Mouse (Mus musculus): ENCODE measurements around the gene Acin1. TPM values are rescaled to one million over a fixed set of nuclear protein-coding genes. Genes with fewer than 3 reads are reported as not detected.

Gene Acin1
- total RNA-seq, 2 experiments from 2014 or later = 195 to 199 TPM

DNA sequence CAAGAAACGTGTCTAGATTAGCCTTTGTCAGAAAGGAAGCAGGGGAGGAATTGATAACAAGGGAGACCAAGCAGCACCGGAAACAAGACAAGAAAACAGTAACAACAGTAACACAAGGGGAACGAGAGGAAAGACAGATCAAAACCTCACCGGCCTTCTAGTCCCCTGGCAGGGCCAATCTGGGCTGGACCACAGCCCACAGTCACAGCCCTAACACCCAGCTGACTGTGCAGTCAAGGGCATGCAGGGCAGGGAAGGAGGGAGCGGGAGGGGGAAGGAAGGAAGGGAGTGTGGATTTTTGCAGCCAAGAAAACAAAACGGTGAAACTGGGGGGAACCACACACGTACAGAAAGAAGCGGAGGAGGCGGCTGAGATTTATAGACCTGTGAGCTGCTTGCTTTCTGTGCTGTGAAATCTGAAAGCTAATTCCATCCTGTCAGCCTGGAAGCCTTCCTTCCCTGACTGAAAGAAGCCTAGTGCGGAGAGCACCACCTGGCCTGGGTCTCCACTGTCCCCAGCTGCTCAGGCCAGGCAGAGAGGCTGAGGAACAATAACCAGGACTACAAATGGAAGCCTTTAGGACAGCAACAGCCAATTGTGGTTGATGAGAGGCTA is 94.3 kb downstream of the Acin1 start:
- intact Hi-C loops (cut with DNase I) = no loop called here

More for the DNA sequence above, 94.3 kb downstream of the Acin1 start:
- peak; percentile 56 to 61 for DNase-seq (ENCODE audit: extremely low spot score in 1 of 2, low spot score in 2 of 2)

Small RNA genes lying within 50 kb of the gene (microRNA-seq; reads per million reads assigned to microRNA genes)
- gene Mir686 = not detected
- 1.7 reads per million for gene Mir6948

Other genes with a start within 250 kb of the Acin1 start
- 10 to 100 TPM; 27.5 to 34.5 TPM for gene Lrp10, start 222.8 kb downstream of the Acin1 start, total RNA-seq (2021)
- gene Rem2, start 210.8 kb downstream of the Acin1 start, total RNA-seq (2021) = 10 to 100 TPM; 14.5 to 16.7 TPM
- 10 to 100 TPM; 88.4 to 93.1 TPM for gene Prmt5, start 169.4 kb downstream of the Acin1 start, total RNA-seq (2021)
- gene Haus4, start 132.3 kb downstream of the Acin1 start, total RNA-seq (2021) = 1 to 10 TPM; 3.3 to 4.5 TPM
- gene Ajuba, start 109.4 kb downstream of the Acin1 start, total RNA-seq (2021) = 1 to 10 TPM; 3.2 to 3.7 TPM
- gene 4931414P19Rik, start 80.9 kb downstream of the Acin1 start, total RNA-seq (2021) = 1 to 10 TPM; 3.6 to 5.8 TPM
- gene Psmb5, start 68.9 kb downstream of the Acin1 start, total RNA-seq (2021) = 100 to 1,000 TPM; 196 to 203 TPM
- not detected for gene Psmb11, start 65.5 kb downstream of the Acin1 start, total RNA-seq (2021)
- gene Gm17606, start 46.0 kb downstream of the Acin1 start, total RNA-seq (2021) = not detected
- gene Cdh24, start 45.6 kb downstream of the Acin1 start, total RNA-seq (2021) = 10 to 100 TPM; 11.8 to 15.4 TPM
- 10 to 100 TPM; 23.6 to 25.1 TPM for gene 1700123O20Rik, start 715 bp downstream of the Acin1 start, total RNA-seq (2021)
- gene Gm29776, start 11.9 kb upstream of the Acin1 start, total RNA-seq (2021) = under 1 TPM; 0.15 to 0.22 TPM
- gene Cebpe, start 25.2 kb upstream of the Acin1 start, total RNA-seq (2021) = not detected
- gene Slc7a8, start 95.0 kb upstream of the Acin1 start, total RNA-seq (2021) = 10 to 100 TPM; 62.2 to 67.9 TPM
- not detected for gene Rnf212b, start 127.2 kb upstream of the Acin1 start, total RNA-seq (2021)
- 10 to 100 TPM; 16.7 to 18.5 TPM for gene Homez, start 184.0 kb upstream of the Acin1 start, total RNA-seq (2021)
- 10 to 100 TPM; 26.9 to 28.4 TPM for gene Ppp1r3e, start 190.6 kb upstream of the Acin1 start, total RNA-seq (2021)
- gene Bcl2l2, start 196.4 kb upstream of the Acin1 start, total RNA-seq (2021) = 10 to 100 TPM; 83.0 to 84.4 TPM
- gene Gm20521, start 196.5 kb upstream of the Acin1 start, total RNA-seq (2021) = 1 to 10 TPM in 1 of 2 experiments, not detected in 1; 1.9 TPM
- gene Pabpn1, start 205.6 kb upstream of the Acin1 start, total RNA-seq (2021) = 100 to 1,000 TPM; 272 to 278 TPM
- 100 to 1,000 TPM; 562 to 600 TPM for gene Slc22a17, start 226.2 kb upstream of the Acin1 start, total RNA-seq (2021)
- gene Efs, start 239.2 kb upstream of the Acin1 start, total RNA-seq (2021) = 1 to 10 TPM; 7.9 to 8.8 TPM
- gene Il25, start 245.8 kb upstream of the Acin1 start, total RNA-seq (2021) = not detected
- gene Cmtm5, start 249.3 kb upstream of the Acin1 start, total RNA-seq (2021) = 10 to 100 TPM; 23.5 to 25.2 TPM

Data from left cerebral cortex, postnatal 10 days (tissue).